Mouse (Mus musculus): ENCODE measurements around the gene Cabp2.
"Not testable (repeated sequence)": the region's sequence is repeated elsewhere in the genome, so short reads cannot be mapped to it uniquely, and the experiment has no call there.

Gene Cabp2

GRCm38 (mm10) chr19:4103792-4104191 lies 22.4 kb downstream of the Cabp2 start:
- DNase-seq: no peak

GRCm38 (mm10) chr19:4104675-4105194 lies 23.4 kb downstream of the Cabp2 start:
- no peak for DNase-seq

GRCm38 (mm10) chr19:4106654-4107053 lies 25.3 kb downstream of the Cabp2 start:
- DNase-seq: no peak

GRCm38 (mm10) chr19:4108535-4108934 lies 27.2 kb downstream of the Cabp2 start:
- no peak for DNase-seq

- no peak for DNase-seq
Measured at GRCm38 (mm10) chr19:4112063-4112960, 30.9 kb downstream of the Cabp2 start.

GRCm38 (mm10) chr19:4113186-4113805 lies 31.9 kb downstream of the Cabp2 start:
- peak; percentile 80 for DNase-seq

GRCm38 (mm10) chr19:4113806-4114230 lies 32.4 kb downstream of the Cabp2 start:
- DNase-seq: no peak

- no peak for DNase-seq
Measured at GRCm38 (mm10) chr19:4114551-4114950, 33.2 kb downstream of the Cabp2 start.

- DNase-seq: no peak
Measured at GRCm38 (mm10) chr19:4115144-4115543, 33.8 kb downstream of the Cabp2 start.

- DNase-seq: no peak
Measured at GRCm38 (mm10) chr19:4115816-4116215, 34.4 kb downstream of the Cabp2 start.

- no peak for DNase-seq
Measured at GRCm38 (mm10) chr19:4117006-4117405, 35.6 kb downstream of the Cabp2 start.

GRCm38 (mm10) chr19:4118350-4118749 lies 37.0 kb downstream of the Cabp2 start:
- no peak for DNase-seq

- DNase-seq: no peak
Measured at GRCm38 (mm10) chr19:4119716-4120487, 38.5 kb downstream of the Cabp2 start.

GRCm38 (mm10) chr19:4120496-4120895 lies 39.1 kb downstream of the Cabp2 start:
- no peak for DNase-seq

- peak; percentile 99 for DNase-seq
Measured at GRCm38 (mm10) chr19:4121097-4121805, 39.9 kb downstream of the Cabp2 start.

GRCm38 (mm10) chr19:4121896-4122295 lies 40.5 kb downstream of the Cabp2 start:
- not testable (repeated sequence) for DNase-seq

- DNase-seq: no peak
Measured at GRCm38 (mm10) chr19:4122411-4123370, 41.3 kb downstream of the Cabp2 start.

GRCm38 (mm10) chr19:4124432-4124831 lies 43.1 kb downstream of the Cabp2 start:
- no peak for DNase-seq

- not testable (repeated sequence) for DNase-seq
Measured at GRCm38 (mm10) chr19:4125268-4125667, 43.9 kb downstream of the Cabp2 start.

GRCm38 (mm10) chr19:4125741-4126696 lies 44.6 kb downstream of the Cabp2 start, which contains the start of gene Aip:
TSS of gene Aip (minus strand) at chr19:4125858.
- peak; percentile 99 for DNase-seq
